Mouse (Mus musculus) erythroblast, embryonic 14.5 days (primary cell): ENCODE data around the gene Ndel1.

Experiments
- GATA1 ChIP-seq: IDR thresholded peaks from 2 replicates; pipeline ENCODE4 v1.6.1; 2012; ENCODE audit warnings: low read length, inconsistent platforms, mixed read lengths
- TAL1 ChIP-seq: IDR thresholded peaks from 3 replicates; pipeline ENCODE4 v1.6.1; 2012; ENCODE audit warnings: low read length, inconsistent platforms, mixed read lengths

GRCm38 (mm10) chr11:68853611-68854401 lies 17.9 kb downstream of the Ndel1 start:
- no peak for TF ChIP-seq TAL1
- no peak for TF ChIP-seq GATA1
